Mouse (Mus musculus): ENCODE results near the gene Wdr62. TPM values are rescaled to one million over a fixed set of nuclear protein-coding genes. Genes with fewer than 3 reads are reported as not detected.
"Not testable (repeated sequence)": the region's sequence is repeated elsewhere in the genome, so short reads cannot be mapped to it uniquely, and the experiment has no call there.

Gene Wdr62
- total RNA-seq, 2 experiments from 2014 or later = 2.0 to 2.2 TPM

DNA sequence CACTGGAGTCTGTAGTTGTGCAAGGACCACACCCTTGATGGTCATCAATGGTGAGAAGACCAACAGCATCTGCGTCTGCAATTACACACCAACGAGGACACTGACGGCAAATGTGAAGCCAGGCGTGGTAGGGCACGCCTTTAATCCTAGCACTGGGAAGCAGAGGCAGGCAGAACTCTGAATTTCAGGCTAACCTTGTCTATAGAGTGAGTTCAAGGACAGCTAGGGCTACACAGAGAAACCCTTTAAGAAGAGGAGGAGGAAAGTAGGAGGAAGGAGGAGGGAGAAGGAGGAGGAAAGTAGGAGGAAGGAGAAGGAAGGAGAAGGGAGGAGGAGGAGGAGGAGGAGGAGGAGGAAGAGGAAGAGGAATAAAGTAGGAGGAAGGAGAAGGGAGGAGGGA lies 14.7 kb downstream of the Wdr62 start:
- no peak for DNase-seq (ENCODE audit: low spot score)

DNA sequence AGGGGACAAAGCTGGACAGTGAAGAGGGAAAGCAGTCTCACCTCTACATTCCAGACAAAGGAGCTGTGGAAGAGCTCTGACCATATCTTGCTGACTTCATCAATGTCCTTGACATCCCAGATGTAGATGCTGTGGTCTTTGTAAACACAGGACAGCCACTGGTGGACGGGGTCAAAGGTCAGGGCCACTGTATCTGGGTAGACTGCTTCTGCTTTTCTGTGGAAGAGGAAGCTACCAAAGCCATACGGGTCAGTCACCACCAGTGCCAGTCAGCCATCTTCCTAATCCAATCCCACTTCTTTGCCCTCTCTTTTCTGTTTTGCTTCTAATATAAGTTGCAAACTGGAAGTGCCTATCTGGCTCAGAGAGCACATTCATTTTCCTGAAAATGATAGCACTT lies 15.2 kb downstream of the Wdr62 start:
- DNase-seq (ENCODE audit: low spot score) = no peak

DNA sequence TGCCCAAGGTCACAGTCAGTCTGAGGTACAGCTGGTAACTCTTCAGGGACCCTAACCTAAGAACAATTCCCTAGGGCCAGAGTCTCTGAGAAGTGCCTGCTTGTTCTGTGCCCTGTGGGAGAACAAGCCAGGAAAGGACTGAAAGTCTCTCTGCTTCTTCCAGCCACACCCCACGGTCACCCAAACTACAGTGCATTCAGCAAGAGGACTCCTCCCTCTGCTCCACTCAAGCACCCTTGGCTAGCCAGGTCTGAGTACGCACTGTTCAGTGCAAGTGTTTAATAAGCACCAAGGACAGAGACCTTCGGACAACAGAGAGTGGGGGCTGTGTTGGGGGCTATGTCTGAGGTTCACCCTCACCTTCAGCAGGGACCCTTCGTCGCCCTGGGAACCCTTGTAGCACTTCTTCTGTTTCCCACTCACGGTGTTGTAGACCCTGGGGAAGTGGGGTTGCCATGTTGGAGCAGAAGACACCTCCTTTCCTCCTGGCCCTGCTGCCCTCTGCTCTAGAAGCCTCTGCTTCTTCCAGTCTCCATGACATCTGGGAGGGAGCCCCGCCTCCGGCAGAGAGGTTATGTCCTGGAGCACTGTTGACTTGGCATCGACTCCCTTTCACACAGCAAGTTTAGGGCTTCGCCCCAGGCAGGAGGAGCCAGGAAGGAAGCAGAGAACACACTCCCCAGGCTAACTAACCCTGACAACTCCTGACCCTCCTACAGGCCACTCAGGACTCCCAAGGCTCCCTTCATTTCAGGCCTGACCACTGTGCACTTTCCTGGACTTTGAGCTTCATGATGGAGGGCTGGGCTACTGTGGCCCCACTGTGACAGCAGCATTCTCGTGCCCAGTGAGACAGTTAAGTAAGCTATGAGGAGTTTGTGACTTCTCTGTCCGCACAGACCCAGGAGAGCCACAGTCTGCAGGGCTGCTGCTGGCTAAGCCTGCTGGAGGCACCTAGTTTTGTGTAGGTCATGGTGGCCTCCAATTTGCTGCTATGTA lies 28.0 kb downstream of the Wdr62 start:
- peak; percentile 54 for DNase-seq (ENCODE audit: low spot score)

DNA sequence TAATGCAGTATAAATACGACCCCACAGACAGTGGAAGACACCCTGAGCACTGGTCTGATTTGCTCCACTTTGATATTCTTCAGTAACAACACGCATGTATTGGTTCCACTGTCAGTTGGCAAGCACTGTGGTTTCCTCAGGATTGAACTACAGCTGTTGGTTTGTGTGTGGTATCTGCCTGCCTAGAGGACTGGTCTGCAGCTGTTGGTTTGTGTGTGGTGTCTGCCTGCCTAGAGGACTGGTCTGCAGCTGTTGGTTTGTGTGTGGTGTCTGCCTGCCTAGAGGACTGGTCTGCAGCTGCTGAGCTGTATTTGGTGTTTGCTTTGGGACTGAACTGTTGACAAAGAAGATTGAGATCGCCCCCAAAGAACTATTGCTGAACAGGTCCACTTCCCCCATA lies 42.8 kb downstream of the Wdr62 start:
- DNase-seq (ENCODE audit: low spot score) = not testable (repeated sequence)

DNA sequence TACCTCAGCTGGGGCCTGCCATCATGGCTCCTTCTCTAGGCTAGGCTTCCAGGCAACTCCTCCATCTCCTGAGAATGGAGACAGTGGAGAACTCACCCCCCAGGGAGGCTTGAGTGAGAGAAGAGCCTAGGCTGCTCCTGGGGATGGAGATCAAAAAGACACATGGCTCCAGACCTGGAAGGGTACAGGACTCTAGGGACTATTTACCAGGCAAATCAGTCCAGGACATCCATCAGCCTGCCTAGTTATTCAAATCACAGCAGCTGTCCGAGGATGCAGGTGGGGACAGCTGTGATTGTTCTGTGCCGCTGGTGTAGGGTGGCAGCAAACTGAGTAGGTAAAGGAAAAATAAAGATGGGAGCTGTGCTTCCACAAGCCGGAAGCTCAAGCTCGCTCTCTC lies 44.6 kb downstream of the Wdr62 start, which contains the start of gene Ovol3:
Ovol3 (minus strand) TSS at position 101 of the 400 bp plus-strand sequence.
- DNase-seq (ENCODE audit: low spot score) = no peak

DNA sequence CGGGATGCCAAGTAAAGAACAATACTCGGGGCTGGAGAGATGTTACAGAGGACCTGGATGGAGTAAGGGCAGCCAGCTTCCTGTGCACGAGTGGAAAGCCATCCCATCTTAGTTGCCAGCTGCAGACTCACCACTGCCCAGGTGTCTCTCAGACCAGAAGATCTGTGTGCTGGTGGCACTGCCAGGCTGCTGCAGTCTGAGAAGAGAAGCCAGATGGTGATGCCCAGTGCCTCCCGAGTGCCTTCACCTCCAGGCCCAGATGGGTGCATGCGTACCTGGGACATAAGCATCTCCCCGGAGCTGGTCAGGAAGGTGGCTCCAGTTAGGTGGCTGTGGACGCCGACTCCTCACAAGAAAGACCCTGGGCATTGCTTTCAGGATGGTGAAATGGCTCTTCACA lies 45.1 kb downstream of the Wdr62 start:
- DNase-seq (ENCODE audit: low spot score) = no peak

DNA sequence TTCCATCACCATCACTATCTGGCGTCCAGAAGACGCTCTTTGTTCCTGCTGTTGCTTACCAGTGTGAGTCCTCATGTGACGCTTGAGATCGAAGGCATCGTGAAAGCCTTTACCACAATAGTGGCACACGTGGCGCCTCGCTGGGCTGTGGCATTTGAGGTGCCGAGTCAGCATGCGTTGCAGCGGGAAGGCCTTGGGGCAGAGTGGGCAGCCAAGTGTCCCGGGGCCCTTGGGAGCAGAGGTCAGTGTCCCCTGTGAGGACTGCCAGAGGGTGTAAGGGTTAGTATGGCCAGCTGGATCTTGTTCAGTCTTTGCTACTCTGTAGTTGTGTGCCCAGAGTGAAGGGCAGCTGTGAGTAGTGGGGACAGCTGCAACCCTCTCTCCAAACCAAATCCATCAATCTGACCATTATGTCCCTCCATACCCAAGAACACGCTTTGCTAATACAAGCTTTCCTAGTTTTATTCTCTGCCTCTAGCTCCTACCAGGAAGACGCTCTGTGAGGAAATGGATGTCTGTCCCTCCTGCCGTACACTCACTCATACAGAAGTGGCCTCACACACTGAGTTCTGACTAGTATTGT lies 45.9 kb downstream of the Wdr62 start:
- DNase-seq (ENCODE audit: low spot score) = peak; percentile 48

DNA sequence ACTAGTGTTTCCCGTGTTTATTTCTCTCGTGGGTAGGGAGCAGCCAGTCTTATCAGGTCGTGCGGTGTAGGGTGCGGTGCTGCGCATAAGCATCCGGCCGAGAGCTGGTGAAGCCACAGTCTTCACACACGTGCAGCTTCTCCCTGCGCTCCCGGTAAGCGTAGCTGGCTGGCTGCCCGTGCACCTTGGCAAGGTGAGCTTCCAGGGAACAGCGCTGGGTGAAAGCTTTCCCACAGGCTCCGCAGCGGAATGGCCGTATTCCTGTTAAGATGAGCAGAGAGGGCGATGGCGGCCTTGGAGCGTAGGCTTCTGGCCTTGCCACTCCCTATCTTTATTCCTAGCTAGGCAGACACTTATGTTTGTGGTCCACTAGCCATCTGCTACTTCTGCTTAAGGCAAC lies 46.8 kb downstream of the Wdr62 start:
- no peak for DNase-seq (ENCODE audit: low spot score)

DNA sequence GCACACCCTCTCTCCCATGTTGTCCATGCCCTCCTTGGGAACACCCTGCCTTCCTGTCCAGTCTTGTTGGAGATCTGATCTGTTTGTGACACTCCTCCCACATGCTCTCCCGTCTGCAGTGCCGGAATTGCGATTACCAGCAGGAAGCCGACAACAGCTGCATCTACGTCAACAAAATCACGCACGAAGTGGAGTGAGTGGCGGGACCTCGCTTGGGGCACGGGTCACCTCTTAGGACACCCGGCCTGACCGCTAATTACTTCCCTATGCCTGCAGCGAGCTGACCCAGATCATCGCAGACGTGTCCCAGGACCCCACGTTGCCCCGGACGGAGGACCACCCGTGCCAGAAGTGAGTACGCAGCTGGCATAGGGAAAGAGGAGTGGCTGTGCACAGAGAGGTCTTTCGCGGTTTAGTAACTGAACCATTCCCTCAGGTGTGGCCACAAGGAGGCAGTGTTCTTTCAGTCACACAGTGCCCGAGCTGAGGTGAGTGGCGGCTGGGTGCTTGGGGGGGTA lies 47.5 kb downstream of the Wdr62 start:
- peak; percentile 50 for DNase-seq (ENCODE audit: low spot score)

DNA sequence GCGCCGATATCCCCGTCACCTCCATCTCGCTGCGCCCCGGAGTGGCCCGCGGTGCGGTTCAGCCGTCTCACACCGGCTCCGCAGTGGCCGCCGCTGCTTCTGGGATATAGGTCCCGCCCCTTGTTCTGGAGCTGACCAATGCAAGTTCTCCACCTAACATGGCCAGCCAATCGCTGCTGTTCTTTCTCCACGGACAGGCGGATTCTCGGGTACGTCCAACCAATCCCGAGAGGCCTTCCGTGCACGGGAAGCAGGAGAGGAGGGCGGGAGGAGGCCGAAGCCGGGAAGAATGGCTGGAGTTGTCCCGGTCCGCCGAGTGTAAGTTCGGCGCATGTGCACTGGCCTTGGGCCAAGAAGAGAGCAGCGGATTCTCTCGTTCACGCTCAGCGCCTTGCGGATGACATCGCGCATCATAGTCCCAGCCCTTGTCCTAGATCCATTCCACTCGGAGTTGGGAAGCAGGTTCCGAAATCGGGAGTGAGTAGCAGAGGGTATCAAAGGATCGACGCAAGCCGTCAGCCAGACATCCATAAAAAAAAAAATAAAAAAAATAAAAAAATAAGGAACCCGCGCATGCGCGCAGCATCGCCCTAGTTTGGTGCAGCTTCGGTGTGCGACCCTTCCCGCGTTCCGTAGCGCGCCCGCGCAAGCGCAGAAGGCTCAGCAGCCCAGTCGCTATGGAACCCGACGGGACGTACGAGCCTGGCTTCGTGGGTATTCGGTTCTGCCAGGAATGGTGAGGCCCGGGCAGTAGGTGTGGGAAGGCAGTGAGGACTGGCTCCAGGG lies 48.4 kb downstream of the Wdr62 start, which contains the start of the genes Polr2i and Tbcb:
Polr2i (plus strand) TSS at position 280 of the 786 bp plus-strand sequence.
Tbcb (minus strand) TSS at position 604 of the 786 bp plus-strand sequence.
- DNase-seq (ENCODE audit: low spot score) = peak; percentile 98

DNA sequence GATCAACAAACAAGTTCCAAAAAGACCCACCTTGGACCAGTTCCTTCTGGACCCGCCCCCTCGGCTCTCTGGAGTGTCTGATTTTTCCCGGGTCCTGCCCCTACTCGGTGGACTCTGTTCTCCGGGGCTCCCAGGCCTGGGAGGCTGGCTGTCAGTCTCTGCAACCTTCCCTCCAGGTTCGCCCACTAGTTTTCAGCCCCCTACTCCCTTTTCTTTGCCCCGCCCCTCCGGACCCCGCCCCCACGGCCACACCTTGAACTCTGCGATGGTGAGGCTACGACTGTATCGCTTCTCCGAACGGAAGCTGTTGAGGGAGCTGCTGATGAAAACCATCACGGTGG lies 48.9 kb downstream of the Wdr62 start:
- DNase-seq (ENCODE audit: low spot score) = peak; percentile 15

DNA sequence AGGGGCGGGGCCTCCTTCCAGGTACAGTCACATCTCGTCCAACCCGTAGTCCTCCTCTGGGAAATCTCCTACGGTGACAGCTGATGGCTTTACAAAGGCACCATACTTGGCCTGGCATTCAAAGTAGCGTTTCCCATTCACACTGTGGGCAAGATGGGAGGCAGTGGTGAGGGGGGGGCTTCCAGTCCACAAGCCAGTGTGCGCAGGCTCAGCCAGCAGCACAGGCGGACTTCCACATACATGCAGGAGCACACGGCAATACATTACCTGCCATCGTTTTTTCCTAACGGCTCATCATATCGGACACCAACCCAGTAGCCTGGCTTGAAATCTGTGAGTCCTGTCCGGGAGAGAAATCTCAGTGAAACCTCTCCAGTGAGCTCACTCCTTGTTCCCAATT lies 56.0 kb downstream of the Wdr62 start:
- no peak for DNase-seq (ENCODE audit: low spot score)

DNA sequence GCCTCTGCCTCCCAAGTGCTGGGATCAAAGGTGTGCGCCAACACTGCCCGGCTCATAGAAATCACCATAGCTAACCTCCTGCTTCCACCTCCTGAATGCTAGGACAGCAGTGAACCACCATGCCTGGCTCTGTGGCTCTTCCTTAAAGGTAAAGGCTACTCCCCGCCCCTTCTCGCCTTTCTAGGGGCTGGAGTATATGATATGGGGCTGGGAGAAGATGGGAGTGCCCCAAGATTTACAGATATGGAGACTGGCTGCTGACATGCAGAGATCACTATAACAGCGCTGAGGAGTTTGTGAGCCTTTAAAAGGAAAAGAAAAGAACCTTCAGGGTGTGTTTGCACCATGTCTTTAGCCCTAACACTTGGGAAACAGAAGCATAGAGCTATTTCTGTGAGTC lies 58.0 kb downstream of the Wdr62 start:
- DNase-seq (ENCODE audit: low spot score) = no peak

DNA sequence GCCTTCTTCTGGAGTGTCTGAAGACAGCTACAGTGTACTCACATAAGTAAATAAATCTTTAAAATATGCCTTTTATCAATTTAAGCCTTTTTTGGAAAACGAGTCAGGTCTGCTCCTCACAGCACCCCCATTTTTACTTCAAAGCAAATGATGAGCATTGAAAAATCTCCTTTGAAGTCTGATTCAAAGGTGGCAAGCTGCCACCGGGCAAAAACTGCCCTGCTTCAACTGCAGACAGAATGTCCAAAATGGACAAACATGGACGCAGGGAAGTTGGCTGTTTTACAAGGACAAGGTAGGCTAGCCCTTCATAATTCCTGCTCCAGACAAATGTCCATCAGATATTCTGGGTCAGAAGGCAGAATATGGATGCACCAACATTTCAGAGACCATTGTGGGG lies 58.8 kb downstream of the Wdr62 start:
- DNase-seq (ENCODE audit: low spot score) = no peak

DNA sequence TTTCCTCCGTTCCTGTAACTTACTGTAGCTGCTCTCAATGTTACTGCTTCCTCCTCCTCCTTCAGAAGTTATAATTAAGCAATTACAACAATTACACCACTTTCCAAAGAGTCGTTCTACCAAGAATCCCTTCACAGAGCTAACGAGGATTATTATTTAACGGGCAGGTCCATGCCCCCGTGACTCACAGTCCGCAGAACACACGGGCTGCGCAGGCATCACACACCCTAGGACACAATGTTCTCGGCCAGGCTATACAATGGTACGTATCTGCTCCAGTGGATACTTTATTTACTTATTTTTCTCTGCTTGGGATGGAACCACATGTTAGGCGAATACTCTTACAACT lies 60.2 kb downstream of the Wdr62 start:
- DNase-seq (ENCODE audit: low spot score) = no peak

DNA sequence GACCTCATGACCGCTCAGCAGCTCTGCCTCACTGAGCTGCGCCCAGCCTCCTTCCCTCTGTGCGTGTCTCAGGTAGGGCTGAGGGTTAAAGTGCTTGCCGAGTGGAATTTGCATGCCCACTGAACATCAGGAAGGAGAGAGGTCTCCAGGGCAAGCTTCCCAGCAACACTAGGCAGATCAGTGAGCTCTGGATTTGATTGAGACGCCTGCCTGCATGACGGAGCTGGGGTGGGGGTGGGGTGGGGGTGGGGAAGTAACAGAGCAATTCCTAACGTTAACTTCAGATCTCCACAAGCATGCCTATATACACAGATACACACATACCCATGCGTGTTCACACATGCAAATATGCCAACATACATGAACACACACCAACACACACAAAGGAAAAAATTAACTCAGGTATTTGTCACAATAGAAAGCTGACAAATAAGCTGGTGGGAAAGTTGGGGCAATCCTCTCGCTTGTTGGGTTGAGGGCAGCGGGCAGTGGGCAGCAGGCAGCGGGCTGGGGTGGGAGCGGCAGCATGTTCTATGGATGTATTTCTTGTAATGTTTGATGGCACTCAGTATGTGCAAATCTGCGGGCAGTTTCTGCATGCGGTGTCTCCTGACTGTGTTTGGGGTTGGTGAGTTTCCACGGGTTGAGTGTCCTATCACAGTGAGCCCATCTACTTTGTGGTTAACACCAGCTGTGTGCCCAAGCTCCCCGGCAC lies 60.8 kb downstream of the Wdr62 start:
- DNase-seq (ENCODE audit: low spot score) = peak; percentile 51

DNA sequence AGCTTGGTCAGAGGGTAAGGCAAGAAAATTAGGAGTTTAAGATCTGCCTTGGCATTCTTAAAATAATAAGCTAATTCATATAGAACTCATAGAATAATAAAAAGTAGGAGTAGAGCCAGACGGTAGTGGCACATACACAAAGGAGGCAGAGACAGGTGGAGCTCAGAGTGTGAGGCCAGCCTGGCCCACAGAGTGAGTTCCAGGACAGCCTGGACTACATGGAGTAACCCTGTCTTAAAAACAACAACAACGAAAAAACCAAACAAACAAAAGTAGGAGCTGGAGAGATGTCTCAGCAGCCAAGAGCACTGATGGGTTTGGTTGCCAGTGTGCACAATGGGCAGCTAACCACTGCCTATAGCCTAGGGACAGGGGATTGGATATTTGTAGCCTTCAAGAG lies 62.9 kb downstream of the Wdr62 start:
- no peak for DNase-seq (ENCODE audit: low spot score)

DNA sequence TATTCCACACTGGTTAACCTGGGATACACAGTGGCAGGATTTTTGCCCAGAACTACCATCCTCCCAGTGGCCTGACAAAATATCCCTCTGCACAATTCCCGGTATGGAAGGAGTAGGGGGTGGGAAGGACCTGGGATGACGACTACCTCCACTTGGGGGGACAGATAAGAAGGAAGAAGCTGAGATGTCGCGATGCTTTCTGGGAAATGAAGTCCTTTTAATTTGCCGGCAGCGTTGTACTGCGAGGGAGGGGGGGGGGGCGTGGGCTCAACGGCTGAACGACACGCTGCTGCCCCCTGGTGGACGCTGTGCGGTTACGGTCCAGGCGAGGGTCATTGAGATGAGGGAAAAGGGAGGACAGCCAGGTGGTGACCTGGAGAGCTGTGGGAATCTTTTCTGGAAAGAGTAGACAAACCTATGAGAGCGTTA lies 63.5 kb downstream of the Wdr62 start:
- DNase-seq (ENCODE audit: low spot score) = peak; percentile 80

DNA sequence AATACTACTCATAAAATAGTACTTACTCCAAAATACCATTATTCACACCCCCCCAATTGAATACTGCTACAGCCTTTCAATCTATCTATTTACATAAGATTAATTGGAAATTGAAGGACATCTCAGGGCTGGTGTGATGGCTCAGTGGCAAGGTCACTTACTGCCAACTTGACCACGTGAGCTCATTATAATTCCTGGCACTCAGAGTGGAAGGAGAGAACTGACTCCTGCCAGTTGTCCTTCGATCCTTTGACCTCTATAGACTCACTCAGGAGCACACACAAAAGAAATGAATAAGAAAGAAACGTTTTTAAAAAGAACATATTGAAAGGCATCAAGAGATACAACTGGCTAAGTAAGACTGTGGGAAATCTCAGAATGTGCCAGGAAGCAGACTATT lies 64.3 kb downstream of the Wdr62 start:
- DNase-seq (ENCODE audit: low spot score) = no peak

DNA sequence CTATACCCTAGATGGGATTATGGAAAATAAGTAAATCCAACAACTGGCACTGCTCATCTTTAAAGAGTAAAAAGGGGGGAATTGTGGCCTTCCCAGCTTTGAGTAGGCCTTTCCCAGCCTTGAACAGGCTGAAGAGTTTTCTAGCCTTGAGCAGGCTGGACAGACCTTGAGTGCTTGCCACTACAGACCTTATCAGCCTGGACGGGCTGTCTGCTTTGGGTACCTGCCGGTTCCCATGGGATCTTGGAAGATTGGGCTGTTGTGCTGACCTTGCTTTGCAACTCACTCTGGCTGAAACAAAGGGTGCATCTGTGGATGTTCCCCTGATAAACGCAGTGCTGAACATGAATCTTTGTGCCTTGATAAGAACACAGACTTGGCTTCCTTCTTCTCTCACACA lies 66.3 kb downstream of the Wdr62 start:
- DNase-seq (ENCODE audit: low spot score) = no peak

DNA sequence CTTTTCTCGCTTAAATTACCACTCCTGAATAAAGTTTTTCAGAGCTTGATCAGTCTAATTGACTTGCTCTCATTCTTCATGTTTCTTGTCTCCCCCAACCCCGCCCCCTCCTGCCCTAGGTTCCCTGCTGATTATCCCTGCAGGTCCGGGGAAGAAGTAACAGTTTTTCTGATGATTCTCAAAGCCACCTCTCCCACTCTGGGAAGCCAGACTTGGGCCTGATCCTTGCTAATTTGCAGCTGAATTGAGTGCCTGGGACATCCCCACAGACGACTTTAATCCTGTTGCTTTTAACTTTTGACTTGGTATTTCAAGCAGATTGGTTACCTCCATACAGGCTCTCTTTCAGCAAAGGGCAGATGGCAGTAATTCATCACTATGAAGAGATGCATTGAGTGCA lies 69.2 kb downstream of the Wdr62 start:
- no peak for DNase-seq (ENCODE audit: low spot score)

Data from gastrocnemius, adult 18-20 months (tissue).